Mouse (Mus musculus) testis, adult 2 months (tissue): Measurements from ENCODE around the gene Axdnd1.

ENCODE experiments used
- CTCF ChIP-seq: fragments of 200-500 bp; IDR thresholded peaks from 2 replicates; pipeline ENCODE4 v1.5.1; 2012; ENCODE audit warnings: low read depth, mild to moderate bottlenecking, inconsistent platforms, low read length, moderate library complexity; ENCODE audit not compliant: control insufficient read depth, insufficient read depth, insufficient replicate concordance
- POLR2A ChIP-seq: fragments of 200-500 bp; IDR thresholded peaks from 2 replicates; pipeline ENCODE4 v1.6.1; 2012; ENCODE audit warnings: low read depth, mild to moderate bottlenecking, inconsistent platforms, low read length, moderate library complexity; ENCODE audit not compliant: control insufficient read depth

- no peak for TF ChIP-seq CTCF
- no peak for TF ChIP-seq POLR2A
These were observed 130.9 kb downstream of the Axdnd1 start for GRCm38 (mm10) chr1:156290016-156290415.
